Mouse (Mus musculus) hindbrain, embryonic 12.5 days (tissue): Measurements from ENCODE around the gene Psmg3. TPM values are rescaled to one million over a fixed set of nuclear protein-coding genes. Genes with fewer than 3 reads are reported as not detected.

Experiments used
- ATAC-seq: fragments of 200-750 bp; cut with Nextera tagmentation; 2 replicates; pipeline ENCODE4 v1.8.0; 2017; ENCODE audit warnings: moderate TSS enrichment; ENCODE audit not compliant: low FRiP score
- H3K27ac ChIP-seq: fragments of 300-500 bp; sonication (generic); 2 replicates; pipeline ENCODE4 v1.5.1; 2016; ENCODE audit warnings: mild to moderate bottlenecking
- H3K27me3 ChIP-seq: fragments of 300-500 bp; sonication (generic); 2 replicates; pipeline ENCODE4 v1.6.1; 2016; ENCODE audit warnings: mild to moderate bottlenecking
- H3K36me3 ChIP-seq: fragments of 300-500 bp; sonication (generic); 2 replicates; pipeline ENCODE4 v1.6.1; 2016; ENCODE audit warnings: mild to moderate bottlenecking
- H3K4me1 ChIP-seq: fragments of 300-500 bp; sonication (generic); 2 replicates; pipeline ENCODE4 v1.6.1; 2016
- H3K4me2 ChIP-seq: fragments of 300-500 bp; sonication (generic); replicated peaks from 2 replicates; pipeline ENCODE4 v1.6.1; 2016; ENCODE audit warnings: mild to moderate bottlenecking
- H3K4me3 ChIP-seq: fragments of 300-500 bp; sonication (generic); 2 replicates; pipeline ENCODE4 v1.5.1; 2016; ENCODE audit warnings: mild to moderate bottlenecking
- H3K9ac ChIP-seq: fragments of 300-500 bp; sonication (generic); 2 replicates; pipeline ENCODE4 v1.6.1; 2016; ENCODE audit warnings: mild to moderate bottlenecking, moderate library complexity
- H3K9me3 ChIP-seq: fragments of 300-500 bp; sonication (generic); replicated peaks from 2 replicates; pipeline ENCODE4 v1.6.1; 2016; ENCODE audit warnings: mild to moderate bottlenecking
- WGBS: fragments of 180-500 bp; shearing (Covaris S2); methylation state at CpG from one replicate; pipeline ENCODE4 v1.1.7; 2016; 5-methylcytosine and 5-hydroxymethylcytosine counted together
- polyA plus RNA-seq: library from polyadenylated mRNA; unstranded; fragments of >200 nt; fragmentation: Nextera tagmentation; extraction: Ambion mirVana; gene quantifications from 2 replicates; pipeline ENCODE4 v1.2.1, GENCODE M21; 2016

Gene Psmg3
- polyA plus RNA-seq, 1 experiment from 2014 or later, result 66.6 TPM

GRCm38 (mm10) chr5:139829384-139829783 lies 2.7 kb upstream of the Psmg3 start:
- Histone ChIP-seq H3K9ac (no peak overlapping the region), H3K4me3 (no peak overlapping the region), H3K4me1 (peaks cover 16% of the 10 kb centered on the region), H3K36me3 (peaks cover 5% of the 10 kb centered on the region; the same call in 1 of the 2 replicates), H3K27me3 (no peaks in the 10 kb centered on the region), H3K27ac (no peak overlapping the region), H3K9me3 (no peaks in the 10 kb centered on the region), H3K4me2 (no peak overlapping the region)
- 82% methylated on average over 13 of the region's 13 CpGs for WGBS
- ATAC-seq, result no peak

- Histone ChIP-seq H3K27me3 (no peaks in the 10 kb centered on the region), H3K27ac (no peak overlapping the region), H3K9me3 (no peaks in the 10 kb centered on the region), H3K4me1 (peaks cover 16% of the 10 kb centered on the region), H3K4me2 (no peak overlapping the region), H3K4me3 (no peak overlapping the region), H3K9ac (no peak overlapping the region), H3K36me3 (peaks cover 19% of the 10 kb centered on the region)
- 94% methylated on average over 1 of the region's 1 CpGs for WGBS
- ATAC-seq, result no peak
These were observed 908 bp upstream of the Psmg3 start for GRCm38 (mm10) chr5:139827593-139827992.

- Histone ChIP-seq H3K4me3 (peak overlapping the region; percentile 86), H3K27ac (no peak overlapping the region), H3K9ac (peak overlapping the region; percentile 81), H3K4me2 (peak overlapping the region; percentile 93), H3K9me3 (no peaks in the 10 kb centered on the region), H3K27me3 (no peaks in the 10 kb centered on the region), H3K4me1 (peaks cover 16% of the 10 kb centered on the region), H3K36me3 (peaks cover 33% of the 10 kb centered on the region)
- 50% methylated on average over 11 of the region's 11 CpGs for WGBS
- no peak for ATAC-seq
These were observed 738 bp downstream of the Psmg3 start for GRCm38 (mm10) chr5:139825947-139826346.

- Histone ChIP-seq H3K4me2 (no peak overlapping the region), H3K27me3 (no peaks in the 10 kb centered on the region), H3K27ac (no peak overlapping the region), H3K4me3 (no peak overlapping the region), H3K9me3 (no peaks in the 10 kb centered on the region), H3K4me1 (peaks cover 16% of the 10 kb centered on the region), H3K9ac (no peak overlapping the region), H3K36me3 (peaks cover 40% of the 10 kb centered on the region)
- ATAC-seq, result no peak
- 90% methylated on average over 10 of the region's 10 CpGs for WGBS
These were observed 2.2 kb downstream of the Psmg3 start for GRCm38 (mm10) chr5:139824531-139824930.

- H3K27me3 ChIP-seq, result no peaks in the 10 kb centered on the region
- no peak overlapping the region for H3K27ac ChIP-seq
- 80% methylated on average over 12 of the region's 12 CpGs for WGBS
- ATAC-seq, result no peak
- no peak overlapping the region for H3K4me2 ChIP-seq
- peaks cover 14% of the 10 kb centered on the region for H3K4me1 ChIP-seq
- no peaks in the 10 kb centered on the region for H3K9me3 ChIP-seq
- H3K9ac ChIP-seq, result no peak overlapping the region
- no peak overlapping the region for H3K4me3 ChIP-seq
- H3K36me3 ChIP-seq, result peaks cover 40% of the 10 kb centered on the region
These were observed 4.9 kb downstream of the Psmg3 start for GRCm38 (mm10) chr5:139821466-139822459.

- Histone ChIP-seq H3K4me2 (no peak within 1 kb of the TSS), H3K4me3 (no peak within 1 kb of the TSS), H3K27me3 (peaks cover 20% of the 10 kb centered on the region), H3K27ac (no peak within 1 kb of the TSS), H3K9me3 (no peaks in the 10 kb centered on the region), H3K36me3 (peaks cover 38% of the 10 kb centered on the region), H3K9ac (no peak within 1 kb of the TSS), H3K4me1 (0 out of 2 replicates have a peak, but pooled peaks cover 2% of the 10 kb centered on the region)
- 86% methylated on average over 9 of the region's 9 CpGs for WGBS
- no peak for ATAC-seq
These were observed 7.0 kb downstream of the Psmg3 start, which contains the start of gene Tmem184a for GRCm38 (mm10) chr5:139819538-139820181. Tmem184a (minus strand) TSS chr5:139819917.

GRCm38 (mm10) chr5:139818801-139819200 lies 7.9 kb downstream of the Psmg3 start:
- peaks cover 29% of the 10 kb centered on the region for H3K27me3 ChIP-seq
- no peak overlapping the region for H3K4me2 ChIP-seq
- H3K9ac ChIP-seq, result no peak overlapping the region
- H3K9me3 ChIP-seq, result no peaks in the 10 kb centered on the region
- ATAC-seq, result no peak
- H3K4me1 ChIP-seq, result no peaks in the 10 kb centered on the region
- peaks cover 33% of the 10 kb centered on the region for H3K36me3 ChIP-seq
- no peak overlapping the region for H3K4me3 ChIP-seq
- no peak overlapping the region for H3K27ac ChIP-seq
- 57% methylated on average over 4 of the region's 4 CpGs for WGBS

GRCm38 (mm10) chr5:139818056-139818455 lies 8.6 kb downstream of the Psmg3 start:
- Histone ChIP-seq H3K9ac (no peak overlapping the region), H3K27ac (no peak overlapping the region), H3K27me3 (peaks cover 36% of the 10 kb centered on the region), H3K9me3 (no peaks in the 10 kb centered on the region), H3K4me3 (no peak overlapping the region), H3K4me2 (no peak overlapping the region), H3K36me3 (peaks cover 26% of the 10 kb centered on the region), H3K4me1 (no peaks in the 10 kb centered on the region)
- no peak for ATAC-seq
- WGBS, result 80% methylated on average over 3 of the region's 3 CpGs

GRCm38 (mm10) chr5:139817292-139817691 lies 9.4 kb downstream of the Psmg3 start:
- WGBS, result 15% methylated on average over 1 of the region's 1 CpGs
- peaks cover 18% of the 10 kb centered on the region for H3K36me3 ChIP-seq
- no peak overlapping the region for H3K4me2 ChIP-seq
- no peak overlapping the region for H3K9ac ChIP-seq
- no peak overlapping the region for H3K4me3 ChIP-seq
- no peak for ATAC-seq
- no peak overlapping the region for H3K27ac ChIP-seq
- no peaks in the 10 kb centered on the region for H3K4me1 ChIP-seq
- H3K27me3 ChIP-seq, result peaks cover 44% of the 10 kb centered on the region
- H3K9me3 ChIP-seq, result no peaks in the 10 kb centered on the region

GRCm38 (mm10) chr5:139816445-139816844 lies 10.2 kb downstream of the Psmg3 start:
- no peak for ATAC-seq
- Histone ChIP-seq H3K4me2 (no peak overlapping the region), H3K27ac (no peak overlapping the region), H3K4me1 (no peaks in the 10 kb centered on the region), H3K27me3 (peaks cover 52% of the 10 kb centered on the region), H3K9ac (no peak overlapping the region), H3K36me3 (peaks cover 9% of the 10 kb centered on the region; the same call in 1 of the 2 replicates), H3K4me3 (no peak overlapping the region), H3K9me3 (no peaks in the 10 kb centered on the region)

GRCm38 (mm10) chr5:139815964-139816363 lies 10.7 kb downstream of the Psmg3 start:
- no peak overlapping the region for H3K27ac ChIP-seq
- H3K36me3 ChIP-seq, result 0 out of 2 replicates have a peak, but pooled peaks cover 7% of the 10 kb centered on the region
- WGBS, result 85% methylated on average over 6 of the region's 6 CpGs
- no peak overlapping the region for H3K4me3 ChIP-seq
- no peak overlapping the region for H3K9ac ChIP-seq
- H3K9me3 ChIP-seq, result no peaks in the 10 kb centered on the region
- no peak for ATAC-seq
- H3K4me2 ChIP-seq, result no peak overlapping the region
- H3K27me3 ChIP-seq, result peaks cover 54% of the 10 kb centered on the region
- H3K4me1 ChIP-seq, result no peaks in the 10 kb centered on the region

GRCm38 (mm10) chr5:139813963-139814381 lies 12.7 kb downstream of the Psmg3 start:
- Histone ChIP-seq H3K4me2 (no peak overlapping the region), H3K9ac (no peak overlapping the region), H3K4me3 (no peak overlapping the region), H3K36me3 (no peaks in the 10 kb centered on the region), H3K4me1 (no peaks in the 10 kb centered on the region), H3K9me3 (no peaks in the 10 kb centered on the region), H3K27me3 (peaks cover 54% of the 10 kb centered on the region), H3K27ac (no peak overlapping the region)
- ATAC-seq, result no peak
- WGBS, result 9% methylated on average over 13 of the region's 13 CpGs
